Mouse (Mus musculus): Measurements from ENCODE around the gene Polr3gl.

Gene Polr3gl

GRCm38 (mm10) chr3:96573611-96574511 lies 20.1 kb downstream of the Polr3gl start:
- in situ Hi-C loops (cut with MseI, MboI), result no loop called here

- in situ Hi-C loops (cut with MseI, MboI), result no loop called here
Observed at GRCm38 (mm10) chr3:96571896-96572698, 21.9 kb downstream of the Polr3gl start.

- in situ Hi-C loops (cut with MseI, MboI), result no loop called here
Observed at GRCm38 (mm10) chr3:96571336-96571735, 22.6 kb downstream of the Polr3gl start.

GRCm38 (mm10) chr3:96570643-96571042 lies 23.3 kb downstream of the Polr3gl start:
- in situ Hi-C loops (cut with MseI, MboI), result no loop called here

- in situ Hi-C loops (cut with MseI, MboI), result no loop called here
Observed at GRCm38 (mm10) chr3:96569966-96570605, 23.9 kb downstream of the Polr3gl start.

GRCm38 (mm10) chr3:96569506-96569905 lies 24.5 kb downstream of the Polr3gl start:
- in situ Hi-C loops (cut with MseI, MboI), result no loop called here

GRCm38 (mm10) chr3:96568605-96569004 lies 25.4 kb downstream of the Polr3gl start:
- in situ Hi-C loops (cut with MseI, MboI), result no loop called here

GRCm38 (mm10) chr3:96566661-96567450 lies 27.1 kb downstream of the Polr3gl start:
- in situ Hi-C loops (cut with MseI, MboI), result no loop called here

- in situ Hi-C loops (cut with MseI, MboI), result no loop called here
Observed at GRCm38 (mm10) chr3:96565105-96565504, 28.9 kb downstream of the Polr3gl start.

GRCm38 (mm10) chr3:96564633-96565032 lies 29.3 kb downstream of the Polr3gl start:
- in situ Hi-C loops (cut with MseI, MboI), result no loop called here

GRCm38 (mm10) chr3:96563911-96564632 lies 29.9 kb downstream of the Polr3gl start:
- in situ Hi-C loops (cut with MseI, MboI), result no loop called here

GRCm38 (mm10) chr3:96563267-96563666 lies 30.7 kb downstream of the Polr3gl start:
- in situ Hi-C loops (cut with MseI, MboI), result no loop called here

GRCm38 (mm10) chr3:96561946-96562681 lies 31.9 kb downstream of the Polr3gl start:
- in situ Hi-C loops (cut with MseI, MboI), result no loop called here

GRCm38 (mm10) chr3:96560881-96561668 lies 32.9 kb downstream of the Polr3gl start:
- in situ Hi-C loops (cut with MseI, MboI), result no loop called here

- in situ Hi-C loops (cut with MseI, MboI), result no loop called here
Observed at GRCm38 (mm10) chr3:96559911-96560850, 33.8 kb downstream of the Polr3gl start.

GRCm38 (mm10) chr3:96559398-96559910 lies 34.5 kb downstream of the Polr3gl start:
- in situ Hi-C loops (cut with MseI, MboI), result no loop called here

GRCm38 (mm10) chr3:96558668-96559196 lies 35.2 kb downstream of the Polr3gl start:
- in situ Hi-C loops (cut with MseI, MboI), result no loop called here

Measured in mouse trophoblast stem cell (cell line).